Mouse (Mus musculus) CH12.LX (cell line): ENCODE results near the gene Ccnd3. TPM values are rescaled to one million over a fixed set of nuclear protein-coding genes. Genes with fewer than 3 reads are reported as not detected.

ENCODE experiments used
- DNase-seq: peaks from one replicate; pipeline ENCODE4 v3.0.0-alpha.2; 2013; ENCODE audit errors: extremely low read depth
- H3K27ac ChIP-seq: 2 replicates; pipeline ENCODE4 v1.5.1; 2012; ENCODE audit warnings: low read depth, mild to moderate bottlenecking, control low read depth, moderate library complexity; ENCODE audit not compliant: insufficient read depth
- H3K27me3 ChIP-seq: replicated peaks from 2 replicates; pipeline ENCODE3; 2012; ENCODE audit warnings: inconsistent platforms
- H3K36me3 ChIP-seq, 2 experiments: replicated peaks in 1 of 2; 2 replicates each; pipeline versions ENCODE3 to v1.6.1; 2012; ENCODE audit warnings: inconsistent platforms in 1 of 2, low read length in 1 of 2, mild to moderate bottlenecking in 1 of 2, mixed read lengths in 1 of 2, moderate library complexity in 1 of 2; ENCODE audit not compliant: control insufficient read depth in 1 of 2, insufficient read depth in 1 of 2
- H3K4me1 ChIP-seq, 2 experiments: 2 replicates each; pipeline ENCODE4 v1.6.1; 2012; ENCODE audit warnings: inconsistent platforms in 1 of 2, moderate library complexity in 1 of 2; ENCODE audit not compliant: insufficient read depth in 2 of 2, control insufficient read depth in 1 of 2
- H3K4me2 ChIP-seq: 2 replicates; pipeline ENCODE4 v1.6.1; 2012; ENCODE audit warnings: low read depth, mild to moderate bottlenecking, control low read depth; ENCODE audit not compliant: poor library complexity, insufficient read depth, severe bottlenecking
- H3K4me3 ChIP-seq, 3 experiments: fragments of 150-350 bp in 1 of 3; sonication (generic) in 1 of 3; replicated peaks in 1 of 3; 2 replicates each; pipeline versions ENCODE3 to v1.5.1; 2011 to 2012; ENCODE audit warnings: low read depth in 2 of 3, low read length in 2 of 3, mild to moderate bottlenecking in 2 of 3, moderate library complexity in 2 of 3, control low read depth in 1 of 3, improper control_type of control experiment in 1 of 3, inconsistent platforms in 1 of 3, mixed read lengths in 1 of 3; ENCODE audit not compliant: poor library complexity in 1 of 3
- H3K79me2 ChIP-seq: replicated peaks from 2 replicates; pipeline ENCODE4 v1.6.1; 2012; ENCODE audit warnings: mild to moderate bottlenecking, moderate library complexity; ENCODE audit not compliant: control insufficient read depth, poor library complexity, insufficient read depth, severe bottlenecking; ENCODE audit errors: extremely low read depth
- H3K9ac ChIP-seq: 2 replicates; pipeline ENCODE4 v1.6.1; 2012; ENCODE audit warnings: low read depth, mild to moderate bottlenecking, control low read depth, moderate library complexity; ENCODE audit not compliant: insufficient read depth
- H3K9me3 ChIP-seq: replicated peaks from 2 replicates; pipeline ENCODE3; 2012; ENCODE audit warnings: low read length, inconsistent platforms, mixed read lengths
- BHLHE40 ChIP-seq: IDR thresholded peaks from 2 replicates; pipeline ENCODE4 v1.6.1; 2011; ENCODE audit warnings: mild to moderate bottlenecking, low read depth, low read length, improper control_type of control experiment
- CHD1 ChIP-seq: IDR thresholded peaks from 2 replicates; pipeline ENCODE4 v1.6.1; 2012; ENCODE audit warnings: low read depth, low read length, improper control_type of control experiment, inconsistent platforms
- CTCF ChIP-seq, 2 experiments: IDR thresholded peaks in 1 of 2; conservative IDR thresholded peaks in 1 of 2; 2 replicates each; pipeline ENCODE4 v1.5.1; 2011 to 2012; ENCODE audit warnings: low read depth in 2 of 2, low read length in 2 of 2, improper control_type of control experiment in 1 of 2, inconsistent platforms in 1 of 2, mild to moderate bottlenecking in 1 of 2, moderate library complexity in 1 of 2
- EP300 ChIP-seq: IDR thresholded peaks from 2 replicates; pipeline ENCODE4 v1.6.1; 2011; ENCODE audit warnings: low read length, improper control_type of control experiment
- ETS1 ChIP-seq: conservative IDR thresholded peaks from 2 replicates; pipeline ENCODE4 v1.6.1; 2012; ENCODE audit warnings: low read depth, mild to moderate bottlenecking, inconsistent platforms, low read length, improper control_type of control experiment, moderate library complexity
- HCFC1 ChIP-seq: IDR thresholded peaks from 2 replicates; pipeline ENCODE4 v1.6.1; 2012; ENCODE audit warnings: low read depth, mild to moderate bottlenecking, inconsistent platforms, low read length, improper control_type of control experiment
- IRF4 ChIP-seq: IDR thresholded peaks from 2 replicates; pipeline ENCODE4 v1.6.1; 2014; ENCODE audit warnings: low read depth, mild to moderate bottlenecking, inconsistent platforms, low read length, improper control_type of control experiment
- JUN ChIP-seq: IDR thresholded peaks from 2 replicates; pipeline ENCODE4 v1.6.1; 2011; ENCODE audit warnings: low read depth, mild to moderate bottlenecking, low read length, improper control_type of control experiment, moderate library complexity; ENCODE audit not compliant: insufficient read depth
- JUND ChIP-seq: conservative IDR thresholded peaks from 2 replicates; pipeline ENCODE4 v1.6.1; 2011; ENCODE audit warnings: low read depth, low read length, improper control_type of control experiment
- MAX ChIP-seq: IDR thresholded peaks from 2 replicates; pipeline ENCODE4 v1.6.1; 2011; ENCODE audit warnings: low read length, improper control_type of control experiment
- MAZ ChIP-seq: IDR thresholded peaks from 2 replicates; pipeline ENCODE4 v1.6.1; 2012; ENCODE audit warnings: low read depth, mild to moderate bottlenecking, inconsistent platforms, low read length, improper control_type of control experiment, moderate library complexity
- MXI1 ChIP-seq: IDR thresholded peaks from 2 replicates; pipeline ENCODE4 v1.6.1; 2011; ENCODE audit warnings: mild to moderate bottlenecking, low read depth, low read length, improper control_type of control experiment
- NELFE ChIP-seq: IDR thresholded peaks from 2 replicates; pipeline ENCODE4 v1.6.1; 2011; ENCODE audit warnings: low read depth, low read length, improper control_type of control experiment
- NRF1 ChIP-seq: IDR thresholded peaks from 2 replicates; pipeline ENCODE4 v1.6.1; 2014; ENCODE audit warnings: low read depth, mild to moderate bottlenecking, inconsistent platforms, low read length, improper control_type of control experiment, moderate library complexity
- POLR2AphosphoS2 ChIP-seq: IDR thresholded peaks from 2 replicates; pipeline ENCODE4 v1.6.1; 2011; ENCODE audit warnings: low read depth, low read length, improper control_type of control experiment
- SIN3A ChIP-seq: IDR thresholded peaks from 2 replicates; pipeline ENCODE4 v1.6.1; 2012; ENCODE audit warnings: low read length, improper control_type of control experiment, inconsistent platforms
- SMC3 ChIP-seq: IDR thresholded peaks from 2 replicates; pipeline ENCODE4 v1.6.1; 2011; ENCODE audit warnings: low read depth, low read length, improper control_type of control experiment
- TBP ChIP-seq: conservative IDR thresholded peaks from 2 replicates; pipeline ENCODE4 v1.6.1; 2011; ENCODE audit warnings: low read depth, low read length, improper control_type of control experiment
- ZNF384 ChIP-seq: IDR thresholded peaks from 2 replicates; pipeline ENCODE4 v1.6.1; 2012; ENCODE audit warnings: low read depth, low read length, improper control_type of control experiment, inconsistent platforms
- dilution Hi-C: fragments of 300-500 bp; cut with MboI; formaldehyde crosslinking; loops from 2 replicates; pipeline ENCODE4 v1.14.3; 2020; ENCODE audit warnings: low sequenced_read_pairs; ENCODE audit not compliant: extremely low pct_unique_long_range_greater_than_20kb, extremely low pct_ligation_motif_present
- in situ Hi-C: fragments of 300-500 bp; cut with MboI; formaldehyde crosslinking; loops from 3 replicates; pipeline ENCODE4 v1.14.3; 2019; ENCODE audit warnings: low sequenced_read_pairs, low pct_ligation_motif_present, low pct_unique_long_range_greater_than_20kb, mixed read lengths
- polyA plus RNA-seq: library from polyadenylated mRNA; unstranded; fragments of >175 nt; gene quantifications from 2 replicates; pipeline ENCODE4 v1.2.1, GENCODE M21; 2012; ENCODE audit warnings: low read depth; ENCODE audit not compliant: insufficient read length
- total RNA-seq, 2 experiments: library from RNA; depleted of rRNA; stranded (reverse); fragments of 300-350 nt in 1 of 2; fragments of >200 nt in 1 of 2; gene quantifications; 2 replicates each; pipeline ENCODE4 v1.2.3; 2012 to 2014

Gene Ccnd3
- total and polyA plus RNA-seq, 3 experiments, result 30.6 to 121 (median 48.7) TPM

DNA sequence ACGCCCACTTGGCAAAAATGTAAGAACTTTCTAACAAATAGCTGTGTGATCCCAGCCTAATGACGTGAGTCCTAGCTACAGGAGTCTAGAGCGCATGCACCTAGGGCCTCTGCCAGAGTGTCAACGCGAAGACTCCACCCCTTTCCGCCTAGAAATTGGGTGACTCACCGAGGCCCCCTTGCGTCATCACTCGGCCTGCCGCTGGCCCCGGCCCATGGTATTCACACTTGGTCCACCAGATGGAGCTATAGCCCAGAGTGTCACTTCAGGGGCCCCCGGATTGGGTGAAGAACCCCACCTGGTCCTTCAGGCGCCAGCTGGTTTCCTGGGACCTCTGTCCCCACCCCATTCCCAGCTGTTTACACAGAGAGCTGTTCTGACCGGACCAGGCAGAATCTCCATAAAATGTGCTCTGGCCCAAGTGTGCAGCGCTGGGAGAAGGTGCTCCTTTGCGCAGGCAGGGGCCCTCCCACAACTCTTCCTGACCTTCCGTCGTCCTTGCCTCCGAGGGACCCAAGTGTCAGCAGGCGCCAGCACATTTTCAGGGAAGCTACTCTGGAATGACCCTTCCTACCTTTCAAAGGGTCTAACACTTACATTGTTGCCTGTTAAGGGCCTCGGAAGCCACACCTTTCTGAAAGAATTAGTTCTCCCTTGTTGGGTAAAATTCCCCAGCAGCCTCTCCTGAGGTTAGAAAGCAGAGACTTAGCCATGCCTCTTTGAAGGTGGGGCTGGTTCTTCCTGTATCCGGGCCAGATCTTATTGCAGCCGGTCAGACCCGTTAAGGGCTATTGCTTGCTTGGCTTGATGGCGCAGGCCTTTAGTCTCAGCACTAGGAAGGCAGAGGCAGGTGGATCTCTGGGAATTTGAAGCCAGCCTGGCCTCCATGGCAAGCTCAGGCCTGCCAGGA lies 6.5 kb downstream of the Ccnd3 start (continued):
- TF ChIP-seq MAX, result no peak; the same call in 1 of the 2 replicates
- TF ChIP-seq SIN3A, result peak; percentile 92
- no peak for TF ChIP-seq TBP
- TF ChIP-seq SMC3, result peak; percentile 84
- peak; percentile 62; the same call in 1 of the 2 replicates for TF ChIP-seq NELFE
- peak; percentile 60; the same call in 1 of the 2 replicates for TF ChIP-seq MAZ
- peak; percentile 33 for TF ChIP-seq MXI1
- TF ChIP-seq ETS1, result peak; percentile 81

DNA sequence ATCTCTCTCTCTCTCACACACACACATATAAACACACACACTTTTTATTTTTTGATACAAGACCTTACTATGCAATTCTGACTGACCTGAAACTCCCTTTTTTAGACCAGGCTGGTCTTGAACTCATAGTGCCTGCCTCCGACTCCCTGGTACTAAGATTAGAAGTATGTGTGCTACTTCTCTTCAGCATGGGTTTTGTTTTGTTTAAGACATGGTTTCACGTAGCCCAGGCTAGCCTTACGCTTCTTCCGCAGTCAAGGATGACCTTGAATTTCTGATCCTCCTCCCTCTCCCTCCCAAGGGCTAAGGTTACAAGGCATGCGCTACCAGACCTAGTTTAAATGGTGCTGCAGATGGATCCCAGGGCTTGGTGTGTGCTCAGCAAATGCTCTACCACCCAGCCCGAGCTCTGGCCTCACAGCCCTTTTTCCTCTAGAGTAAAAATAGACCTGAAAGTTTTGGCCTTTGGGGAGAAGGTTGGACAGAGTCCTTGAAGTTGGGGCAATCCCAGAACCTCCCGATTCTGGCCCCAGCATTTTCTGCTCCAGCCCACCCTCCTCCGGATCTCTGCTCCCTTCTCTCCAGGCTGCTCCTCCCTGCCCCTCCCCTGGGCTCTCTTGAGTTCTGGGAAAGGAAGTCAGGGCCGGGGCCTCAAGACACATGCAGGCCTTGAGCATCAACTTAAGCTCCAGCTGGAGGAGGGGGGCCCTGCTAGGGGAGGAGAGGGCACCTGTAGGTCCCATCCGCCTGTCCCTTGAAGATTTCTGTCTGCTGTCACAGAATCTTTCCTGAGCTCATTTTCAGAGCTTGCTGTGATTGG lies 8.3 kb downstream of the Ccnd3 start:
- Histone ChIP-seq H3K27me3 (no peaks in the 10 kb centered on the region), H3K4me3 (no peak overlapping the region), H3K36me3 (no peaks in the 10 kb centered on the region), H3K27ac (no peak overlapping the region), H3K4me1 (peaks cover 16 to 57% of the 10 kb centered on the region in 2 experiments), H3K9me3 (no peaks in the 10 kb centered on the region), H3K9ac (no peak overlapping the region)
- dilution Hi-C loops, result no loop called here
- DNase-seq, result no peak
- TF ChIP-seq CTCF (conservative IDR thresholded peaks at IDR 0.05 in 1 of 2, IDR thresholded peaks at IDR 0.05 in 1 of 2; ENCODE audit: low read depth in 2 of 2, low read length in 2 of 2), result no peak
- TF ChIP-seq TBP, result no peak
- no peak for TF ChIP-seq JUND
- no peak for TF ChIP-seq ZNF384
- no peak for TF ChIP-seq HCFC1
- TF ChIP-seq SIN3A, result no peak
- no peak for TF ChIP-seq POLR2AphosphoS2
- TF ChIP-seq JUN, result no peak
- no peak for TF ChIP-seq IRF4
- TF ChIP-seq EP300, result no peak
- TF ChIP-seq CHD1, result no peak
- TF ChIP-seq NRF1, result no peak
- TF ChIP-seq BHLHE40, result no peak
- TF ChIP-seq, all 38 proteins: peak for 0
- in situ Hi-C loops, result loop anchor here (5.0 kb wide), 1 partner anchor 89 kb away; no protein-coding TSS in a partner anchor
- H3K4me2 ChIP-seq, result no peak overlapping the region
- no peaks in the 10 kb centered on the region for H3K79me2 ChIP-seq
